Mouse (Mus musculus) c-Kit-positive CD71-positive TER-119-negative erythroid progenitor cells, embryonic 14.5 days (primary cell): ENCODE data around the gene Zkscan1.
"Not testable (repeated sequence)": the region's sequence is repeated elsewhere in the genome, so short reads cannot be mapped to it uniquely, and the experiment has no call there.

Experiments used
- DNase-seq: peaks from one replicate; pipeline ENCODE4 v3.0.0-alpha.2; 2013; ENCODE audit warnings: low read depth

Gene Zkscan1

DNA sequence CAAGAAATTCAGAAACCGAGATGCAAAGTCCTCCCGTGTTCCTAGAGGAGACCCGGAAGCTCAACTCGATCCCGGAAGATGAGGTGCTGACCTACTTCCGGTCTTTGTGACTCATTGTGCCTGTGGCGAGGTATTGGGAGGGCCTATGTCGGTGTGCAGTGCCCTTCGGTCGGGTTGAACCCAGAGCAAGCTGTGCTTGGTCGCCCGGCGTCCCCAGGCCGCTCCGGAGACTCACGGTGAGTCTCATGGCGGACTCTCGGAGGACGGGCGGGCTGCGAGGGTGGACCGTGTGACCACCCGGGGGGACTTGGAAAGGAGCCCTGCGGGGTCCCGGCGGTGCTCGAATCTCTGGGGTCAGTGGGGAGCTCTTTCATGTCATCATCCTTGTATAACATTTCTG is at the start of gene Zkscan1:
Gene Zkscan1 (plus strand): TSS at position 89 of the 400 bp plus-strand sequence.
- peak; percentile 82 for DNase-seq

DNA sequence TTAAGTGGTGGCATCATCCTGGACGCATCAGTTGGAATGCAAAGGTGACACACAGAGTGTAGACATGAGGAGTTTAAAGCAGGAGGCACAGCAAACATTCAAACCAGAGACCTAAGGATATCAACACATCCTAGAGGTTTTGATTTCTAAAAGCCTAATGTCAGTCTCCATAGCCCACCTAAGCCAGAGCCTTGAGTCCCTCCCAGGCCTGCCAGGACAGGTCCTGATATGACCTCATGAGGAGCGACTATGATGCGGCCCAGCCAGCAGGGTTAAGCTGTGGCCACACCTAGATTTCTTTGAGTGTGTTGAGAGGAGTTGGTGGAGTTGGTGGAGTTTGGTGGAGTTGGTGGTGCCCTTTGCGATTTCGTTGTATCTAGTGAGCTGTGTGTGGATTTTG is 32.0 kb upstream of the Zkscan1 start, which contains the start of gene Smok3c:
Gene Smok3c (plus strand): TSS at position 301 of the 400 bp plus-strand sequence.
- not testable (repeated sequence) for DNase-seq

DNA sequence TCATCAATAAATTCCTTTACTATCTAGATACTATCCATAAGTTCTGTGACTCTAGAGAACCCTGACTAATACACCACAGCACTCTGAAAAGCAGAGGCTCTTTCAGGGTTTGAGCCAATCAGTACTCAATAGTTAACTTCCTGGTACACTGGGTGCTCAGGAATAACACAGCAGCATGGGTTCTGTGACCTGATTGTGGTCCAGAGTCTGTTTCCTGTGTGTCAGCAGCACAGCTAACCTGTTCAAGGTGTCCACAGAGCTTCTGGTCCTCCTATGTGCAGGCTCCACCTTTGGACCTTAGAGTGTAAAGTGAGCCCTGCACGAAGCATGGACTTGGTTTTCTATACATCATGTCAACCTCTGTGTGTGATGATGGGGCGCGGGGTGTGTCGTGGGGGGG is 11.1 kb upstream of the Zkscan1 start:
- DNase-seq: no peak

DNA sequence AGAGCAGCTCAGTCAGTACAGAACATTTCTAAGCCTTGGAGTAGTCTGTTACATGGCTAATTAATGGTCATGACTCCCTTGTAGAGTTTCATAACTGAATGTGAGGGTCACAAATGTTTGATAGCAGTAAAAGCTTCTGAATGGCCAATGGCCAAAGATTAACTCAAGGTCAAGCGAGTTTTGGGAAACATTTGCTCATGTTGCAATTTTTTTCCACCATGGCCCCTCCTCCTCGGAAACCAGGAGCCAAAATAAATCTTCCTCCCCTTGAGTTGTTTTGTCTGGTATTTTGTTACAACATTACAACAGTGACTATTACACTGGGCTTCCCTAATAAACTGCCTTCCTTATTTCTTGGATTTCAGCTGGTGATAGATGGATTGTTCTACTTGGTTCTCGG is 9.2 kb upstream of the Zkscan1 start:
- no peak for DNase-seq

DNA sequence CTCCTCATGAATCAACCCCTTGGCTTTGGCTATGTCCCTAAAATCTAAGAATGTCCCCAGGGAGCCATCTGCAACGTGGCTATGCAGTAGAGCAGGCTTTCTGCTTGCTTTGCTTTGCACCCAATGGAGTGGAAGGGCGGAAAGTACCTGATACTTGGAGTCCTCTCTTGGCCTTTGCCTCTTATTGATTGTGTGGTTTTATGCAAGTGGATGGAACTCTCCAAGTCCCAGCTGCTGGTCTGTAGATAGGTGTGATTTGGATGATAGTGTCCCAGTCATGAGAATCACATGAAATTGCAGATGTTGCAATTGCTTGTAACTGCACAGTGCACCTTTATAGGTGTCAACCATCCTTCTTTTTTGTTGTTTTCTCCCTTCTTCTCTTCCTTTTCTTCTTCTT is 8.7 kb upstream of the Zkscan1 start:
- no peak for DNase-seq

DNA sequence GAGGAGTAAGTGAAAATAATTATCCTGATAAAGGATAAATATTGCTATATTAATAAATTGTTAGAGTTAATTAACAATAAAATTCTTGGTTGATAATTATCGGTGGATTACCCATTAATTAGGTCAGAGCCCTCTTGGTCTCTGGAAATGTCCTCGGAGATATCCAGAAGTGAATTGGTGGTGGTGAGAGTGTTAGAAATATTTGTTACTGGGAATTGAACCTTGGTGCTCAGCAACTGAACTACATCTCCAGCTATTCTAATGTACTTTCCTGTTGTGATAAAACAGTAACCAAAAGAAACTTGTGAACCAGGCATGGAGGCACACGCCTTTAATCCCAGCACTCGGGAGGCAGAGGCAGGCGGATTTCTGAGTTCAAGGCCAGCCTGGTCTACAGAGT is 4.4 kb upstream of the Zkscan1 start:
- DNase-seq: no peak

DNA sequence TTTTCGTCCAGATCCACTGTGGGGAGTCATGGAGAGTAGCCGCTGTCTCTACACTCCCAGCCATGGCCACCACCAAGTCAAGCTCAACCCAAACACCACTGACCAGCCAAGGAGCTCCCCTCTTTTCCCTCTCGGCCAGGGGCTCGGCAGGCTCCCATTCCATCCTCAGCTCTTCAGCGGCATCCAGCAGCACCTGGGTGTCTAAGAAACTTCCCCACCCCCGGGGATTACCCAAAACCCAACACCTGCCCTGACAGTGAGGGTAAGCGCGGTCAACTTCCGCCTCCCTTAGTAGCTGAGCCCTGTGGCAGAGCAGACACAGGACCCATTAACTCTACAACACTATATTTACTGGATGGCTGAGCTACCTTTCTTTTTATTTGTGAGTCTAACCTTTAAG is 3.4 kb upstream of the Zkscan1 start:
- no peak for DNase-seq

DNA sequence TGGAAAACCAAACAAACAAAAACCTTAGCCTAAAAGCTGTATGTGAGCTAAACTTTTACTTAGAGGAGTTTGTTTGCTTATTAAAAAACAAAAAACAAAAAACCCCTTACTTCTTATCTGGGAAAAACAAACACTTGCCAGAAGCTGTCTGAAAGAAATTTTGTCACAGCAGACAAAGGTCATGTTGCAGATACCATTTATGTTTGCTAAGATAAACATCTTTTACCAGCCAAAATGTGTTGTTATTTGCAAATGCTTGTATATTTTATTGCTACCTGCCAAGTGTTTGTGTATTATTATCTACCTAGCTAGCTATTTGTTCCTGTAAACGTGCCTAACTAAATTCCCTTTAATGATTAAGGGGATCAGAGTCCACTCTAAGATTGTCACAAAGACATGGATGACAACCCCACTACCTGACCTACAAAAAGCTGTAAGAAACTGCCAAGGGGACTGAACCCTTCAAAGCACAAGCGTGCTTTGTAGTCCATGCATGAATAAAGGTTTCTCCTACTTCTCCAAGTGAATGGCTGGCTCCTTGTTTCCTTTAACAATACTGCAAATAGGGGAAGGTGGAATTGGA is 1.5 kb upstream of the Zkscan1 start:
- DNase-seq: no peak

DNA sequence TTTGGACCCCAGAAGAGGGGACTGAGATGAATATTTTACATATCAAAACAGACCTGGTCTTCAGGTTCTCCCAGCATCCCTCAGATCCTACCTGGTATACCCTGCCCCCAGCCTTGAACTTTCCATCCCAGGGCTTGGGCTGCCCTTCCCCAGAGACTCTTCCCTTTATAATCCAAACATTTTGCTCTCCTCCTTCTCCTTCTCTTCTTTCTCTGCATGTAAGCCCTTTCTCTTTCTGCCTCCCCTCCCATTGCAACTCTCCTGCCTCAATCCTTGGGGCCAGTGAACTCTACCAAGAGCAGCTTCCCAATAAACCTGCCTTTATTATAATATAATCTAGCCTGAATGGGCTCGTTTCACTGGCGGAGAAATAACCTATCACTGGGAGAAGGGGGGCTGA is 948 bp upstream of the Zkscan1 start:
- no peak for DNase-seq

DNA sequence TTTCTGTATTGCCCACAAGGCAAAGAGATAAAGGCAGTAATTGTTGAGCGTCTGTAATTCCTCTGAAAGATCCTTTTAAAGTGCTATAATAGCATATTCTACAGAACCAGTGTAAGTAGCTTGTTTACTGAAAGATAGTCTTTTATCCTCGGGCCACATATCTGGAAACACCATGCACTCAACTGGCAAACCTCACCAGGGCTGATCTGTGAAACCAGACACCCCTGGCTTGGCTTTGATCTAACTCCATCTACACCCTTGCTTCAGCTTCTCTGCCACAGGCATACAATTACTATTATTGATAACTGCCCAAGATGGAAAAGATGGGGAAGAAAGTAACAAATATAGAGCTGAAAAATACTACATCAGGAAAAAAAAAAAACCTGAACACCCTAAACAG is 377 bp upstream of the Zkscan1 start:
- DNase-seq: peak; percentile 7

DNA sequence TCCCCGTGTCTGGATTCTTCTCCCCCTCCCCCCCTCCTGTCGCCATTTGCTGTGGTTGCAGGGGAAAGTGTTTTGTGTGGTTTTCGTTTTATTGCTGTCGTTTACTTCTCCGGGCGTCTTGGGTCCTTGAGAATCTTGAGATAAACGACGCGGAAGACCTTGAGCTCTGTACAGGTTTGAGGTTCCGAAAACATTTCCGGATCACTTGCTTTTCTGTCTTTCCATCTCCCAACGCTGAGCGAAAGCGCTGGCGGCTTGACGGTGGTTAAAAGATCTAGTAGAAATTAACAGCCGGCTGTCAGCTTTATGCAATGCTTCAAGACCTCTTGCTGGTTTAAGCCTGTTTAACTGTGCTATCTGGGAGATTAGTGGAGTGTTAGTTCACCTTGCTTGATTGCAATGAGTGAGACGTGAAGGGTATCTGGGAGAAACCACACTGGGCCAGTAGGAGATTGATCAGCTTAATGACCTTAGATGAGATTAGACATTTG is 582 bp downstream of the Zkscan1 start:
- DNase-seq: peak; percentile 19

DNA sequence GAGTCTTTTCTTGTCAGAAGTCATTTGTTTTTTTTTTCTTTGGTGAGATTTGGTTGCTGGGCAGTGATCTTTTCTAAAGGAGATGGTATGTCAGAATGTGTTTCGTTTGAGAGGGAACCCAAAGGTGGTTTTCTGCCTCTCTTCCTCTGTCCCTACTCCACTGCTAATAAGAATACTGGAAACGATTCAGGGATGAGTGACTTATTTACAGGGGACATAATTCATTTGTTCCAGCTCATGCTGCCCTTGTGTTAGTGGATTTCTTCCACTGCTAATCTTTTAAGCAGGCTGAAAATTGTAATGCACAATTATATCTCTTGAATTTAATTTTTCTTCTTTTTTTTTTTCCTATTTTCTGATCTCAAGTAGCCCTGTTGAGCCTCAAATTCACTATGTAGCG is 2.0 kb downstream of the Zkscan1 start:
- DNase-seq: no peak

DNA sequence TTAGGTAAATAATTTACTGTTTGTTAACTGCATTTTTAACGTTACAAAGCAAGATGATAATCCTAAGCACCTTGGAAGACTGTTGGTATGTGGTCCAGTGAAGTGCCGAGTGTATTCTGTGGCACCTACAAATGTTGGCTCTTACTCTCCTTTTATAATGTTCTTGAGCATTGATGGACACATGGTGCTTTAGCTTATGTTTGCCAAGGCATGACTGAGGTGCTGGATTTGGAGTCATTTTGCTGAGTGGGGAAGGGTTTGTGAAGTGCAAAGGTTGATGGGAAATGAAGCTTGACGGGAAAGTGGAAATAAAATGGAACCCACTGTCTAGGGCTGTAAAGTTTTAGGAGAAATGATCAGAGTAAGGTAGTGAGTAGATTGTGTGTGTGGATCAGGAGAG is 3.5 kb downstream of the Zkscan1 start:
- no peak for DNase-seq

DNA sequence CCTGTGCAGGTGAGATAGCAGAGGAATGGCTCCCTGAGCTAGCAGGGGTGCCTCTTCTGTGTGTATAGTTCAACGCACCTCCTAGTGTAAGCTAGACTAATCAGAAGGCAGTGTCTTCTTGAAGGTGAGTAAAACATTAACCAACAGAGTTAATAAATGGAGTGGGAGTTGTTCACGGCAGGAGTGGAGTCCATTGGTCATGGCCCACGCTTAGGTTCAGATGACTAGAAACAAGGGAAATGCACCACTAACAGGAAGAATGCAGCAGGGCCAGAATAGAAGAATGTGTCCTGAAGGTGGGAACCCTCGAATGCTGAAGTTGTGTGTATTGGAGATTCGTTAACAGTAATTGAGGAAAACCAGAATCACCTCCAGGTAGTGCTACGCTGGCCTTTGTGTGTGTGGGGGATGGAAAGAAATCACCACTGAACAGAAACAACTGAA is 4.2 kb downstream of the Zkscan1 start:
- no peak for DNase-seq

DNA sequence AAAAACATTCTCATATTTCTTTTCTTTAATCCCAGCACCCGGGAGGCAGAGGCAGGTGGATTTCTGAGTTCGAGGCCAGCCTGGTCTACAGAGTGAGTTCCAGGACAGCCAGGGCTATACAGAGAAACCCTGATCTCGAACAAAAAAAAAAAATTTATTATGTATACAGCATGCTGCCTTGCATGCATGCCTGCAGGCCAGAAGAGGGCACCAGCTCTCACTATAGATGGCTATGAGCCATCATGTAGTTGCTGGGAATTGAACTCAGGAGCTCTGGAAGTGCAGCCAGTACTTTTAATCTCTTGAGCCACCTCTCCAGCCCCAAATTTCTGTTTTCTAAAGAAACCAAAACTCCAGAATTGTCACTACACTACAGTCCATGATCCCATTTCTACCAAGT is 5.4 kb downstream of the Zkscan1 start:
- no peak for DNase-seq

DNA sequence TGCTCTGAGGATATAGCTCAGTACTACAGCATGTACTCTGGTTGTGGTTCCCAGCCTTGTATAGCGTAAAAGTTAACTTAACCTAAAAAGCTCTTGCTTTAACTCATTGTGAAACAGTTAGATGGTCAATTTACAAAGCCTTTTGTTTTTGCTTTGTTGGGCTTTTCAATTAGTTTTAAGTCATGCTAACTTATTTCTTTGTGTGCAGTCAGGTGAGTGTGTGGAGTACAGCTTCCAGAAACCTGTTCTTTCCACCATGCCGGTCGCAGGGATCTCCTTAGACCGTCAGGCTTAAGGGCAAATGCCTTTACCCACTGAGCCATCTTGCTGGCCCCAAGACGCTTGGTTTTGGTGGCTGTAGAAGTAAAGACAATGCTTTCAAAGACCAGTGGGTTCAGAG is 5.9 kb downstream of the Zkscan1 start:
- no peak for DNase-seq

DNA sequence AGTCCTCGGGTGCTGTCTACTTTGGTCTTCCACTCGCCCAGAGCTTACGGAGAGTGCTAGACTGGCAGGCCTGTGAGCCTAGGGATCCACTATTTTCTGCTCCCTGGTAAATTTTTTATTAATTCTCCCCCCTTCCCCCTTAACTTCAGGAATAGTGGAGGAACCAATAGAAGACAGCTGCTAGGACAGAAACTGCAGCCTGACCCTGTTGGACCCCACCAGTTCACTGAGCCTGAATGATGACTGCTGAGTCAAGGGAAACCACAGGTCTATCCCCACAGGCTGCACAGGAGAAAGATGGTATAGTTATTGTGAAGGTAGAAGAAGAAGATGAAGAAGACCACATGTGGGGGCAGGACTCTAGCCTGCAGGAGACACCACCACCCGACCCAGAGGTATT is 7.9 kb downstream of the Zkscan1 start:
- DNase-seq: no peak

DNA sequence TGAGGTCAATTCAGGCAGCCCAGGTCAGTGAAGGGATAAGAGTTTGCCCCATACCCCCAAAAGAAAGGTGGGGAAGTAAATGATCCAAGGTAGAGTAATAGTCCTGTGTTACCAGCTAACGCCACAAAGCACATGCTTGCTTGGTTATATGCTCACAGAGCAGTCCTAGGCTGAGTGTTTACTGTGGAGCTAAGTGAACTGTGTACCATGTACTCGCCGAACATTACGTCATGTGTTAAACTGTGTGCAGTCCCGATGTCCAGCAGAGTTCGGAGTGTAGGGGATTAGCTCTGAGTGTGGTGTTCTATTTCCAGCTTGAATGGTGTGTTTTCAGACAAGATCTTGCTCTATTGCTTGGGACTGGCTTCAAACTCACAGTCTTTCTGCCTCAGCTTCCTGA is 9.6 kb downstream of the Zkscan1 start:
- DNase-seq: no peak

DNA sequence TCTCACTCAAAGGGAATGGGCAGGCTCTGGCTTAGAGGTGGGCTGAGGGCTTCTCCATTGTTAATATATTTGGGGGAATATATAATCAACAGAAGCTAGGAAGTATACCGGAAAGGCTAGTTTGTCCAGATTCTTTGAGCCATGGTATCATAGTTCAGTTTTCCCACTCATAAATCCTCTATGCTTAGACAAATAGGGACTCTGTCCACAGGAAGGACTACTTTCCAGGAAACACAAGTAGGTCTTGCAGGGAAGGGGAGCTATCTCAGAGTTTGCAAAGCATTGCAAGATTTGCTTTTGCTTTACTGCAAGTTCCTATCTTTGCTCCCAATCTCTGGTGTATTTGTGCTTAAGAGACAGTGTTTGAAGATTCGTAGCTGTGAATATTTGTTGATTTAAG is 20.1 kb downstream of the Zkscan1 start:
- no peak for DNase-seq

DNA sequence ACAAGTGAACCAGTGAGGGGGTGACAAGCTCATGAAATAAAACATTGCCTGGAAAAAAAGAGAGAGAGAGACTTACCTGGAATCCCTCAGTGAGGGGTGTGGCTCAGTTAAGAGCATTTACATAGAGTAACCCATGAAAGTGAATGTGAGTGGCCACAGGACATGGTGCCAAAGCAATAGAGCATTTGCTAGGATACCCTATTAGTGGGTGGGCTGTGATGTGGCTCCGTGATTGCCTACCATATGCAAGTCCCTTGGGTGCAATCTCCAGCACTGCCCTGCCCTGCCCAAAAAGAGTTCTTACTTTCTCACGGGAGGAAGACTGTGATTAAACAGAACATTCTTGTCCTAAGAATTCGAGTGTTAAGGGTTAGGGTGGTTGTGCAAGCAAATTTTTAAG is 22.2 kb downstream of the Zkscan1 start:
- no peak for DNase-seq

DNA sequence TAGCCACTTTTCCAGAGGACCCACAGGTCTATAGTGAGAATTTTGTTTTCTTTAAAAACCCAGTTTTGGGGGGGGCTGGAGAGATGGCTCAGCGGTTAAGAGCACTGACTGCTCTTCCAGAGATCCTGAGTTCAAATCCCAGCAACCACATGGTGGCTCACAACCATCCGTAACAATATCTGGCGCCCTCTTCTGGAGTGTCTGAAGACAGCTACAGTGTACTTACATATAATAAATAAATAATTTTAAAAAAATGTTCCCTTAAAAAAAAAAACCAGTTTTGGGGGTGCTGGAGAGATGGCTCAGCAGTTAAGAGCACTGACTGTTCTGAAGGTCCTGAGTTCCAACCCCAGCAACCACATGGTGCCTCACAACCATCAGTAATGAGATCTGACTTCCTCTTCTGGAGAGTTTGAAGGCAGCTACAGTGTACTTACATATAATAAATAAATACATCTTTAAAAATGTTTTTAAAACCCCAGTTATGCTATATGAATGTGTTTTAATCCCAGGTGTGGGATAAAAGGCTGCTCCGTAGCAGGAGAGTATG is 25.0 kb downstream of the Zkscan1 start:
- not testable (repeated sequence) for DNase-seq

DNA sequence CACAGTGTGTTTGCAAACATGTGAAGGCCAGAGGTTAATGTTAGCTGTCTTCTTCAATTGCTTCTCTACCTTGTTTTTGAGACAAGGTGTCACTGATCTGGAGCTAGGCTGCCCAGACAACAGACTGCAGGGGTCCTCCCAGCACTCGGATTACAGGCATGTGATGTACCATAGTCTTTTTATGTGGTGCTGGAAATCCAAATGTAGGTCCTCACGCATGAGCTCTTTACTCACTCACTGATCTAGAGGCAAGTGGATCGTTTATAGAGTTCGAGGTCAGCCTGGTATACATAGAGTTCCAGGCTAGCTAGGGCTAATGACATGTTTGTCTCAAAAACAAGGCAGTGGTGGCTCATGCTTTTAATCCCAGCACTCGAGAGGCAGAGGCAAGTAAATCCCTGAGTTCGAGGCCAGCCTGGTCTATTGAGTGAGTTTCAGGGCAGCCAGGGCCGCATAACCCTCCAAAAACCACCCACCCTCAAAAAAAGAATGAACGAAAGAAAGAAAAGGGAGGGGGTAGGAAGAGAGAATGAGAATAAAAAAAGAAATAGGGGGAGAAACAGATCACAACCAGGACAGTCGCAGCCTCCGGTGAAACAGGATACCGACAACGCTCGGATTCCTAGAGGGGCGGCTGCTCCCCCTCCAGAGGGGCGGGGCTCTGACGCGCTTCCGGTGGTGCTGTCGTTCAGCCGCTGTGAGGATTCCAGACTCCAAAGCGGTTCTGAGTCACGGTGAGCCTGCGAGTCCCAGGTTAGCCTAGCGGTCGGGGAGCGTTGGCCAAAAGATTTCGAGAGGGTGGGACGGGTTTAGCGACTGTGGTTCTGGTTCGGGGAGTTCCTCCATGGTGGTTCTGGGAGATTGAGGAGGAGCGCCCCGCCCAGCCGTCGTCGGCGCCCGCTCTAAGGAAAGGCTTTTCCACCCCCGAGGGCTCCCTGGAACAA is 31.6 kb downstream of the Zkscan1 start, which contains the start of gene Zscan21:
Gene Zscan21 (plus strand): TSS at position 649 of the 944 bp plus-strand sequence.
- peak; percentile 86 for DNase-seq
